Mouse (Mus musculus): Measurements from ENCODE around the gene E030030I06Rik. TPM values are rescaled to one million over a fixed set of nuclear protein-coding genes. Genes with fewer than 3 reads are reported as not detected.

The E030030I06Rik gene
- total RNA-seq (2023), result 27.8 TPM

GRCm38 (mm10) chr10:22149073-22149690 lies at the start of gene E030030I06Rik:
E030030I06Rik (minus strand) TSS chr10:22149270.

DNA sequence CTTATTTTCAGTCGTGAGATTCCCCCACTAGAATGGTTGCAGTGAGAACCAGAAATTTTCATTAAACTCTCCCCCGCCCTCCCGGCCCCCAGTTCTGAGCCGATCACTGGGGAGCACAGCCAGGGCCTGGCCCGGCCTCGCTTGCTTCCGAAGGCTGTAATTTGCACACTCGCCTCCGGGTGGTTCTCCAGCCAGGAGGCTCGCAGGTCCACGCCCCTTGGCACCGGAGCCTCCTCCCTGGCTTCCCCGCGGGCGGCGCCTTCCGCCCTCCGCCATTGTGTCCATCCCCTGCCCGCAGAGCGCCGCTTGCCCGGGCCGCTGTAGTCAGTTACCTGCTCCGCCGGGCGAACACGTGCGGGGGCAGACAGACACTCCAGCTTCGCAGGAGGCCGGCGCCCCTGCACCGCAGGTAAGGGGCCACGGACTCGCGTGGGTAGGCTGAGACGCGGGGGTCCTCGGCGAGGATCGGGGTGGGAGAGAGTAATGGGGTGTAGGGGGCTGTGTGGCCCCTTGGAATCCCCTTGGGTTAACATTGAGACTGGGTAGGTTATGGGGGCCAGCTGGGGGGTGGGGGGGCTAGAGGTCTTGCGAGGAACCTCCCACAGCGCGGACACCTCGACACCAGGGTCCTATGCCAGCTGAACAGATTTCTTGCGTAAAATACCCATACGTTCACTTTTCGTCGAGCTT lies 9.4 kb upstream of the E030030I06Rik start, which contains the start of the genes Raet1e and H60b:
Gene Raet1e (plus strand): TSS at position 260 of the 690 bp plus-strand sequence.
Gene H60b (plus strand): TSS at position 277 of the 690 bp plus-strand sequence.

DNA sequence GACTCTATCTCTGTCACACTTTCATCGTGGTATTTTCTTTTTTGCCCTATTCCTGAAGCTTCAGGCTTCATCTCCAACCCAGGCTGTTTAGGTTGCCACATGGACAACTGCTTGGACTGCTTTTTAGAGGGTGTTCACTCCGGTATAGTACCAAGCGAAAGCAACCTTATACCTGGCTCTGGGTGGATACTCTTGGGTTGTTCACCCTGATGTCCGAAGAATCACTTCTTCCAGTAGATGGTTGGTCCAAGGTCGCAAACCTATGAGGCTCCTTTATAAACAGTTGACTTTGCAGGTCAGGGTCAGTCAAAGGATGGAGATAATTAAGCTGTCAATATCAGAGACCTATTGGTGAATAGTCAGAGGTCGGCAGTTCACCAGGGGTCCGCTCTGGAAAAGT lies 81.1 kb downstream of the E030030I06Rik start, which contains the start of gene 4930444G20Rik:
Gene 4930444G20Rik (minus strand): TSS at position 101 of the 400 bp plus-strand sequence.

Other genes starting within 250 kb of the E030030I06Rik start
- gene 4930444G20Rik, start 81.2 kb downstream of the E030030I06Rik start, total RNA-seq (2023), result not detected
- gene Raet1e, start 9.3 kb upstream of the E030030I06Rik start, total RNA-seq (2023), result 0.47 TPM
- 0.53 TPM for gene H60b, start 9.3 kb upstream of the E030030I06Rik start, total RNA-seq (2023)
- not detected for gene Raet1d, start 211.3 kb upstream of the E030030I06Rik start, total RNA-seq (2023)